Mouse (Mus musculus) kidney, postnatal 0 days (tissue): ENCODE measurements around the gene Rasa1. TPM values are rescaled to one million over a fixed set of nuclear protein-coding genes. Genes with fewer than 3 reads are reported as not detected.
A peak's percentile ranks its signal among the peaks of the same experiment; 100 is the strongest.

Source experiments
- ATAC-seq: fragments of 200-750 bp; cut with Nextera tagmentation; replicated peaks from 2 replicates; pipeline ENCODE4 v1.8.0; 2017; ENCODE audit warnings: low read depth, moderate number of reproducible peaks, moderate TSS enrichment, moderate library complexity; ENCODE audit not compliant: low FRiP score
- DNase-seq: peaks from one replicate; pipeline ENCODE4 v3.0.0-alpha.2; 2016; ENCODE audit warnings: low spot score
- H3K27ac ChIP-seq: fragments of 300-500 bp; sonication (generic); 2 replicates; pipeline ENCODE4 v1.5.1; 2014; ENCODE audit warnings: mild to moderate bottlenecking
- H3K27me3 ChIP-seq: fragments of 300-500 bp; sonication (generic); 2 replicates; pipeline ENCODE4 v1.6.1; 2014; ENCODE audit warnings: low read length, mixed read lengths; ENCODE audit not compliant: insufficient read depth
- H3K36me3 ChIP-seq: fragments of 300-500 bp; sonication (generic); 2 replicates; pipeline ENCODE4 v1.6.1; 2014; ENCODE audit warnings: low read length, mixed read lengths; ENCODE audit not compliant: insufficient read depth
- H3K4me1 ChIP-seq: fragments of 300-500 bp; sonication (generic); replicated peaks from 2 replicates; pipeline ENCODE4 v1.6.1; 2014; ENCODE audit warnings: antibody characterized with exemption, low read length, mixed read lengths; ENCODE audit not compliant: insufficient read depth
- H3K4me2 ChIP-seq: fragments of 300-500 bp; sonication (generic); 2 replicates; pipeline ENCODE4 v1.6.1; 2014; ENCODE audit warnings: mild to moderate bottlenecking, low read length, moderate library complexity, mixed read lengths
- H3K4me3 ChIP-seq: fragments of 300-500 bp; sonication (generic); replicated peaks from 2 replicates; pipeline ENCODE4 v1.5.1; 2014; ENCODE audit warnings: low read depth, low read length
- H3K9ac ChIP-seq: fragments of 300-500 bp; sonication (generic); 2 replicates; pipeline ENCODE4 v1.6.1; 2014; ENCODE audit warnings: low read depth, low read length
- H3K9me3 ChIP-seq: fragments of 300-500 bp; sonication (generic); replicated peaks from 2 replicates; pipeline ENCODE4 v1.6.1; 2016; ENCODE audit warnings: low read length, inconsistent platforms, mixed read lengths
- CTCF ChIP-seq: IDR thresholded peaks from 2 replicates; pipeline ENCODE4 v1.5.1; 2016; ENCODE audit warnings: antibody characterized with exemption, low read depth, mild to moderate bottlenecking, moderate library complexity
- WGBS: fragments of 180-500 bp; shearing (Covaris S2); extraction: QIAGEN DNeasy Blood & Tissue Kit; methylation state at CpG from one replicate; pipeline ENCODE4 v1.1.7; 2014; 5-methylcytosine and 5-hydroxymethylcytosine counted together
- polyA plus RNA-seq: library from polyadenylated mRNA; unstranded; fragments of >200 nt; fragmentation: Nextera tagmentation; extraction: Ambion mirVana; gene quantifications from 2 replicates; pipeline ENCODE4 v1.2.1, GENCODE M21; 2015

Rasa1 gene
- polyA plus RNA-seq, 1 experiment from 2014 or later, result 47.6 TPM

- no peaks in the 10 kb centered on the region for H3K36me3 ChIP-seq
- no peaks in the 10 kb centered on the region for H3K4me1 ChIP-seq
- TF ChIP-seq CTCF, result no peak
- H3K4me2 ChIP-seq, result peak overlapping the region; percentile 73
- H3K4me3 ChIP-seq, result peak overlapping the region; percentile 98
- no peaks in the 10 kb centered on the region for H3K9me3 ChIP-seq
- WGBS, result under 1% methylated on average over 29 of the region's 35 CpGs
- no peak for DNase-seq
- H3K27ac ChIP-seq, result peak overlapping the region; percentile 100
- ATAC-seq, result peak; percentile 7
- no peaks in the 10 kb centered on the region for H3K27me3 ChIP-seq
- peak overlapping the region; percentile 97 for H3K9ac ChIP-seq
Observed at GRCm38 (mm10) chr13:85288574-85288842, 422 bp downstream of the Rasa1 start.

- no peak for TF ChIP-seq CTCF
- H3K4me1 ChIP-seq, result no peaks in the 10 kb centered on the region
- H3K36me3 ChIP-seq, result no peaks in the 10 kb centered on the region
- peak; percentile 74 for DNase-seq
- no peak; the same call in 1 of the 2 replicates for ATAC-seq
- no peaks in the 10 kb centered on the region for H3K9me3 ChIP-seq
- peak overlapping the region; percentile 73 for H3K4me2 ChIP-seq
- H3K4me3 ChIP-seq, result peak overlapping the region; percentile 98
- 0% methylated on average over 25 of the region's 25 CpGs for WGBS
- peak overlapping the region; percentile 97 for H3K9ac ChIP-seq
- H3K27ac ChIP-seq, result peak overlapping the region; percentile 100
- no peaks in the 10 kb centered on the region for H3K27me3 ChIP-seq
Observed at GRCm38 (mm10) chr13:85287876-85288573, 905 bp downstream of the Rasa1 start.

- Histone ChIP-seq H3K4me1 (no peaks in the 10 kb centered on the region), H3K27ac (no peak overlapping the region), H3K4me2 (no peak overlapping the region), H3K9ac (no peak overlapping the region), H3K9me3 (no peaks in the 10 kb centered on the region), H3K4me3 (no peak overlapping the region), H3K27me3 (no peaks in the 10 kb centered on the region), H3K36me3 (no peaks in the 10 kb centered on the region)
- DNase-seq, result no peak
- no peak for ATAC-seq
- TF ChIP-seq CTCF, result no peak
Observed at GRCm38 (mm10) chr13:85282626-85283025, 6.3 kb downstream of the Rasa1 start.

DNA sequence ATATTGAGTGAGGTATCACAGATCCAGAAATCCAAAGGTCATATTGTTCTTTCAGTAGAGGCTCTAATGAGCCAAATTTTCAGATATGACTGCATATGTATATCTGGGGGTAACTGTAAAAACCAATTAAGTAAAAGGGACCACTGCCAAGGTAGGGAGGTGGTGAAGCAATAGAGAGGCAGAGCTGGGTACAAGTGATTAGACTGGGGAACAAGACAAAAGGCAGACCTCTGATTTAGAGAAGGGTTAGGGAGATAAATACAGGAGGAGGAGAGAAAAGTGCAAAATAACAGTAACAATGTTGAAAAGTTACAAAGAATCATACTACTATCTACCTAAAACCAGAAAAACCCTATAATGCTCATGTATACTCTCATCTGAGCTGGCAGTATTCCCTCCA is 10.0 kb downstream of the Rasa1 start:
- DNase-seq, result no peak
- no peaks in the 10 kb centered on the region for H3K4me1 ChIP-seq
- no peak overlapping the region for H3K27ac ChIP-seq

GRCm38 (mm10) chr13:85274572-85274971 is 14.4 kb downstream of the Rasa1 start:
- DNase-seq (no peak), ATAC-seq (no peak)
- no peak overlapping the region for H3K4me3 ChIP-seq
- no peak overlapping the region for H3K4me2 ChIP-seq
- no peaks in the 10 kb centered on the region for H3K9me3 ChIP-seq
- H3K27me3 ChIP-seq, result no peaks in the 10 kb centered on the region
- no peak overlapping the region for H3K27ac ChIP-seq
- WGBS, result 95% methylated on average over 1 of the region's 1 CpGs
- no peaks in the 10 kb centered on the region for H3K36me3 ChIP-seq
- H3K4me1 ChIP-seq, result no peaks in the 10 kb centered on the region; the same call in 1 of the 2 replicates
- TF ChIP-seq CTCF, result no peak
- no peak overlapping the region for H3K9ac ChIP-seq

More for the DNA sequence above, 10.0 kb downstream of the Rasa1 start:
- Histone ChIP-seq H3K36me3 (no peaks in the 10 kb centered on the region), H3K27me3 (no peaks in the 10 kb centered on the region), H3K4me3 (no peak overlapping the region), H3K9me3 (no peaks in the 10 kb centered on the region), H3K4me2 (no peak overlapping the region), H3K9ac (no peak overlapping the region)
- TF ChIP-seq CTCF, result no peak
- ATAC-seq, result no peak

DNA sequence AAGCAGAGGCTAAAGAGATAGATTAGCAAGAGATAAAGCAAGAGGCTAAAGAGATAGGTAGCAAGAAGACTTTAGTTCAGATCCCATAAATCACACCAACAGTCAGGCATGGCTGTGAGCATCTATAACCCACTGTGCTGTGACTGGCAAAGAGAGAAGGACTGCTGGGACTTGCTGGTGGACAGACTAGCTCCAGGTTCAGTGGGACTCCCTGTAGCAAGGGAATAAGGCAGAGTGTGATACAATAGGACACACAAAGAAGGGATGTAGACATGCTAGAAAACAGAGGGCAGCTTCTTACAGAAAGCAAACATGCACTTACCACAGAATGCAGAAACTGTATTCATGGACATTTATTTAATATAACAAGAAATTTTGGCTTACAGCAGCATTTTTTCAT is 15.1 kb downstream of the Rasa1 start:
- DNase-seq, result no peak
- Histone ChIP-seq H3K9ac (no peak overlapping the region), H3K27ac (no peak overlapping the region), H3K4me2 (no peak overlapping the region), H3K4me3 (no peak overlapping the region), H3K4me1 (no peaks in the 10 kb centered on the region; the same call in 1 of the 2 replicates), H3K9me3 (no peaks in the 10 kb centered on the region), H3K27me3 (no peaks in the 10 kb centered on the region), H3K36me3 (no peaks in the 10 kb centered on the region)
- no peak for ATAC-seq
- no peak for TF ChIP-seq CTCF

GRCm38 (mm10) chr13:85238760-85239159 is 50.2 kb downstream of the Rasa1 start:
- Histone ChIP-seq H3K4me1 (no peaks in the 10 kb centered on the region), H3K4me2 (no peak overlapping the region), H3K9me3 (no peaks in the 10 kb centered on the region), H3K9ac (no peak overlapping the region), H3K36me3 (no peaks in the 10 kb centered on the region), H3K4me3 (no peak overlapping the region), H3K27me3 (no peaks in the 10 kb centered on the region), H3K27ac (no peak overlapping the region)
- 92% methylated on average over 7 of the region's 7 CpGs for WGBS
- no peak for TF ChIP-seq CTCF
- no peak for ATAC-seq
- DNase-seq, result no peak
